Mouse (Mus musculus): Measurements from ENCODE around the gene Sec14l1. TPM values are rescaled to one million over a fixed set of nuclear protein-coding genes. Genes with fewer than 3 reads are reported as not detected.

Sec14l1 gene
- polyA plus RNA-seq, 1 experiment from 2014 or later: 46.7 TPM

- 95% methylated on average over 18 of the region's 18 CpGs for WGBS
- H3K9me3 ChIP-seq: no peaks in the 10 kb centered on the region
Measured at GRCm38 (mm10) chr11:117141376-117142001, 26.5 kb downstream of the Sec14l1 start.

GRCm38 (mm10) chr11:117142507-117142906 lies 27.5 kb downstream of the Sec14l1 start:
- Histone ChIP-seq H3K9me3 (no peaks in the 10 kb centered on the region), H3K36me3 (replicated peaks) (peaks cover 69% of the 10 kb centered on the region), H3K4me1 (peaks cover 12% of the 10 kb centered on the region), H3K27me3 (ENCODE audit: poor library complexity, severe bottlenecking) (no peaks in the 10 kb centered on the region), H3K27ac (no peak overlapping the region), H3K4me3 (no peak overlapping the region)
- no peak for DNase-seq (ENCODE audit: extremely low spot score, low spot score)
- 90% methylated on average over 4 of the region's 4 CpGs for WGBS

More at GRCm38 (mm10) chr11:117141376-117142001, 26.5 kb downstream of the Sec14l1 start:
- Histone ChIP-seq H3K36me3 (replicated peaks) (peaks cover 59% of the 10 kb centered on the region), H3K4me1 (peaks cover 7% of the 10 kb centered on the region), H3K27me3 (ENCODE audit: poor library complexity, severe bottlenecking) (no peaks in the 10 kb centered on the region), H3K4me3 (no peak overlapping the region), H3K27ac (no peak overlapping the region)
- no peak for DNase-seq (ENCODE audit: extremely low spot score, low spot score)

- H3K9me3 ChIP-seq: no peaks in the 10 kb centered on the region
- DNase-seq (ENCODE audit: extremely low spot score, low spot score): no peak
- peaks cover 93% of the 10 kb centered on the region for H3K36me3 ChIP-seq (replicated peaks)
- H3K27ac ChIP-seq: no peak overlapping the region
- H3K4me3 ChIP-seq: no peak overlapping the region
- no peaks in the 10 kb centered on the region for H3K27me3 ChIP-seq (ENCODE audit: poor library complexity, severe bottlenecking)
- WGBS: 89% methylated on average over 14 of the region's 14 CpGs
- H3K4me1 ChIP-seq: peaks cover 34% of the 10 kb centered on the region
Measured at GRCm38 (mm10) chr11:117145451-117146117, 30.6 kb downstream of the Sec14l1 start.

GRCm38 (mm10) chr11:117146118-117146506 lies 31.1 kb downstream of the Sec14l1 start:
- Histone ChIP-seq H3K9me3 (no peaks in the 10 kb centered on the region), H3K4me3 (no peak overlapping the region), H3K36me3 (replicated peaks) (peaks cover 99% of the 10 kb centered on the region), H3K27me3 (ENCODE audit: poor library complexity, severe bottlenecking) (no peaks in the 10 kb centered on the region), H3K4me1 (peaks cover 34% of the 10 kb centered on the region), H3K27ac (no peak overlapping the region)
- no peak for DNase-seq (ENCODE audit: extremely low spot score, low spot score)
- WGBS: 95% methylated on average over 6 of the region's 6 CpGs

DNA sequence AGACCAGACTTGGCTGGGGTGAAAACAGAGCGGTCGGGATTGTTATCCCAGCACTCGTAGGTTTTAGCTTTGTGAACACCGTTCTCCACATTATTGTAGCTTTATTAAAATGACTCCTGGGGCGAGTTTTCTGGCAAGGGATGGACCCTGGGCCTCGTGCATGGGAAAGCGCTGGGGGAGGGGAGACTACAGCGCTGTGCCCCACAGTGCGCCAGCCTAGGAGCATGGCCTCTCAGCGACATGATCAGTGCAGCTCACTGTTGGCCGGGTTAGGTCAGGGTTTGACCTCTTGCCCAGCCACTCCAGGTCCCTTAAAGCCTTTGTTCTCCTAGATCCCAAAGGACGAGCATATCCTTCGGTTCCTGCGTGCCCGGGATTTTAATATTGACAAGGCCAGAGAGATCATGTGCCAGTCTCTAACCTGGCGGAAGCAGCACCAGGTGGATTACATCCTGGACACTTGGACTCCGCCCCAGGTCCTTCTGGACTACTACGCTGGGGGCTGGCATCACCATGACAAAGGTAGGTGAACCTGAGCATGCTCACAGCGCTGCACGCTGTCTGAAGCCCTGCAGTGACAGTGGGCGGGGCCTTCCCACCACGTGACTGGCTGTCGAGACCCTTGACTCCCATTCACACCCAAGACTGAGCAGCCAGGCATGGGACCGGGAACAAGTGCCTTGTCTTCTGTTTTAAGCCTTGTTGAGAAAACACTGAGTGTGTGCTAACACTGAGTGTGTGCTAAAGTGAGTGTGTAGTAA lies 32.0 kb downstream of the Sec14l1 start:
- Histone ChIP-seq H3K9me3 (no peaks in the 10 kb centered on the region), H3K36me3 (replicated peaks) (peaks cover 98% of the 10 kb centered on the region), H3K4me3 (no peak overlapping the region), H3K27me3 (ENCODE audit: poor library complexity, severe bottlenecking) (no peaks in the 10 kb centered on the region), H3K27ac (peak overlapping the region; percentile 16; the same call in 1 of the 2 replicates), H3K4me1 (peaks cover 34% of the 10 kb centered on the region)
- 57% methylated on average over 24 of the region's 24 CpGs for WGBS
- no peak for DNase-seq (ENCODE audit: extremely low spot score, low spot score)

GRCm38 (mm10) chr11:117148893-117149685 lies 34.1 kb downstream of the Sec14l1 start:
- Histone ChIP-seq H3K36me3 (replicated peaks) (peaks cover 96% of the 10 kb centered on the region), H3K27ac (peak overlapping the region; percentile 32; the same call in 1 of the 2 replicates), H3K27me3 (ENCODE audit: poor library complexity, severe bottlenecking) (no peaks in the 10 kb centered on the region), H3K4me3 (no peak overlapping the region), H3K9me3 (no peaks in the 10 kb centered on the region), H3K4me1 (peaks cover 49% of the 10 kb centered on the region)
- no peak for DNase-seq (ENCODE audit: extremely low spot score, low spot score)
- WGBS: 84% methylated on average over 18 of the region's 18 CpGs

DNA sequence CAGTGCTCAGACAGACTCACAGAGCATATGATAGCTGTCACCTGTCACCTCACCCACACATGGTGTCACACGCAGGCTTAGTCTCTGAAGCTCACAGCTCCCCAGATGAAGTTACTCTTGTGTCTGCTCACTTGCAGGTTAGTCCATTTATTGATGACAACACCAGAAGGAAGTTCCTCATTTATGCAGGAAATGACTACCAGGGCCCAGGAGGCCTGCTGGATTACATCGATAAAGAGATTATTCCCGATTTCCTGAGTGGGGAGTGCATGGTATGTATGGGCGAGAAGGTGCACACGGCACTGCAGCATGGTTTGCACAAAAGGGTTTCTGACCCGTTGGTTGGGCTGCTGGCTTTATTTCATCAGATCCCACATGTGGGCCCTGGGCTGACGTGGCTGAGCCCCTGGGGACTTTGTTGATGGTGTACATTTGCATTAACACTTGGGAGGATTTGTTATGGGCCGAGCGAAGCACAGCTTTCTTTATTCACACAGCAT lies 35.5 kb downstream of the Sec14l1 start:
- Histone ChIP-seq H3K4me1 (peaks cover 56% of the 10 kb centered on the region), H3K4me3 (no peak overlapping the region), H3K36me3 (replicated peaks) (peaks cover 96% of the 10 kb centered on the region), H3K9me3 (no peaks in the 10 kb centered on the region), H3K27ac (no peak overlapping the region), H3K27me3 (ENCODE audit: poor library complexity, severe bottlenecking) (0 out of 2 replicates have a peak, but pooled peaks cover 4% of the 10 kb centered on the region)
- DNase-seq (ENCODE audit: extremely low spot score, low spot score): no peak
- WGBS: 91% methylated on average over 9 of the region's 9 CpGs

DNA sequence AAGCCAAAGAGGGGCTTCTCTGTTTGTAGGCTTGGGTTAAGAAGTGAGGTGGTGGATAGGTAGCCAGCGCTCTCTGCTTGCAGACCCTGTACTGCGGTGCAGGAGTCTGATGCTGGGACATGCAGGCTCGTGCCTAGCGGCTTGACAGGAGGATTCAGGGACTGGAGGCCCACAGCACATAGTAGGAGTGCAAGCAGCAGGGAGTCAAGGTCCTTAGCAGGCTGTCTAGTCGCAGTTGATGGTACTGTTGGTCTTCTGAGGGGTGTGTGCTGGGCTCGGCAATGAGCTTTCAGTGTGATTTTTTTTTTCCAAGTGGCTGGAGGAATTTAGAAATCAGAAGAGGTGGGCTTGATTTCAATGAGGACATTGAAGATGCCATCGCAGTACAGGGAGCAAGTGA lies 36.5 kb downstream of the Sec14l1 start:
- Histone ChIP-seq H3K27me3 (ENCODE audit: poor library complexity, severe bottlenecking) (0 out of 2 replicates have a peak, but pooled peaks cover 8% of the 10 kb centered on the region), H3K4me1 (peaks cover 64% of the 10 kb centered on the region), H3K27ac (no peak overlapping the region), H3K36me3 (replicated peaks) (peaks cover 92% of the 10 kb centered on the region), H3K4me3 (no peak overlapping the region), H3K9me3 (no peaks in the 10 kb centered on the region)
- no peak for DNase-seq (ENCODE audit: extremely low spot score, low spot score)
- 93% methylated on average over 7 of the region's 7 CpGs for WGBS

- DNase-seq (ENCODE audit: extremely low spot score, low spot score): no peak
- Histone ChIP-seq H3K27me3 (ENCODE audit: poor library complexity, severe bottlenecking) (0 out of 2 replicates have a peak, but pooled peaks cover 8% of the 10 kb centered on the region), H3K27ac (no peak overlapping the region), H3K4me1 (peaks cover 60% of the 10 kb centered on the region), H3K36me3 (replicated peaks) (peaks cover 91% of the 10 kb centered on the region), H3K4me3 (no peak overlapping the region), H3K9me3 (no peaks in the 10 kb centered on the region)
- 78% methylated on average over 6 of the region's 6 CpGs for WGBS
Measured at GRCm38 (mm10) chr11:117152541-117152940, 37.6 kb downstream of the Sec14l1 start.

GRCm38 (mm10) chr11:117153553-117153952 lies 38.6 kb downstream of the Sec14l1 start:
- 74% methylated on average over 9 of the region's 9 CpGs for WGBS
- no peak for DNase-seq (ENCODE audit: extremely low spot score, low spot score)
- no peak overlapping the region for H3K4me3 ChIP-seq
- H3K27me3 ChIP-seq (ENCODE audit: poor library complexity, severe bottlenecking): 0 out of 2 replicates have a peak, but pooled peaks cover 8% of the 10 kb centered on the region
- H3K27ac ChIP-seq: no peak overlapping the region
- no peaks in the 10 kb centered on the region for H3K9me3 ChIP-seq
- peaks cover 53% of the 10 kb centered on the region for H3K4me1 ChIP-seq
- H3K36me3 ChIP-seq (replicated peaks): peaks cover 88% of the 10 kb centered on the region

DNA sequence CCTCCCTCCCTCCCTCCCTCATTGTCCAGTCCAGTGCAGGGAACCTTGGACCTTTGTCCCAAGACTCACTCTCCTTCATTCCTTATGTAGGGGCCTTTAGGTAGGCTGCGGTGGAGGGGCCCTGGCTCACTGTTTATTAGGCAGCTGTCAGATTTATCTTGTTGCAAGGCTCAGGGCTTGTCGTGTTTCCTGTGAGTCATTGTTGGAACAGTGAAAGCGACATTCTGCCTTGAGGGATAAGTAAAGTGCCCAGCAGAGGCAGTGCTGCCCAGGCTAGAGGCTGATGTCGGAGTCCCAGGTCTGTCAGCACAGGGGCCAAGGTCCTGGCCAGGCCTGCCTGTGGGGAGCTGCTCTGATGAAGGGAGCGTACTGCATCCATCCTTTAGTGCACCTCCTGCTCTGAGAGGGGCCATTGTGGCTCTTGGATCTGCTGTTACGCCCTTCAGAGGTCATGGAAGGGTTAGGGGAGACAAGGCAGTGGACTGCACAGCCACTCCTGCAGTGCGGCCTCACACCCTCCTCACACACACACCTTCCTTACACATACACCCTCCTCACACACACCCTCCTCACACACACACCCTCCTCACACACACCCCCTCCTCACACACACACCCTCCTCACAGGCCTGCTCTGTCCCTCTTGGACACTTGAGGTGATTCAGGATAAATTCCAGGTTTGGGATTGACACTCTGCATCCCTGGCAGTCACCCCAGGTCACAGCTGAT lies 39.3 kb downstream of the Sec14l1 start:
- Histone ChIP-seq H3K27ac (peak overlapping the region; percentile 68), H3K9me3 (no peaks in the 10 kb centered on the region), H3K27me3 (ENCODE audit: poor library complexity, severe bottlenecking) (0 out of 2 replicates have a peak, but pooled peaks cover 8% of the 10 kb centered on the region), H3K4me1 (peaks cover 46% of the 10 kb centered on the region), H3K4me3 (no peak overlapping the region), H3K36me3 (replicated peaks) (peaks cover 87% of the 10 kb centered on the region)
- 60% methylated on average over 7 of the region's 7 CpGs for WGBS
- no peak for DNase-seq (ENCODE audit: extremely low spot score, low spot score)

Data from forebrain, embryonic 10.5 days (tissue).